Mouse (Mus musculus): ENCODE data around the gene Galnt5. TPM values are rescaled to one million over a fixed set of nuclear protein-coding genes. Genes with fewer than 3 reads are reported as not detected.

The Galnt5 gene
- total RNA-seq, 2 experiments from 2014 or later = 0.12 to 0.13 TPM

- Histone ChIP-seq H3K4me3 (peak within 1 kb of the TSS; percentile 26), H3K27ac (peak within 1 kb of the TSS; percentile 75)
- DNase-seq (ENCODE audit: low spot score in 2 of 2) = peak in 1 of 2 experiments; percentile 37
- TF ChIP-seq CTCF (conservative IDR thresholded peaks at IDR 0.05) = no peak
Observed at GRCm38 (mm10) chr2:58052821-58053581, 55.3 kb downstream of the Galnt5 start, which contains the start of gene Ermn. Ermn (minus strand) TSS chr2:58052864.

GRCm38 (mm10) chr2:58055383-58055782 lies 57.7 kb downstream of the Galnt5 start:
- H3K4me3 ChIP-seq = no peak overlapping the region
- peak; percentile 61 to 76 for DNase-seq (ENCODE audit: low spot score in 2 of 2)
- no peak overlapping the region; the same call in 1 of the 2 replicates for H3K27ac ChIP-seq
- TF ChIP-seq CTCF (conservative IDR thresholded peaks at IDR 0.05) = peak; percentile 90

GRCm38 (mm10) chr2:58079849-58080248 lies 82.2 kb downstream of the Galnt5 start:
- Histone ChIP-seq H3K4me3 (no peak overlapping the region), H3K27ac (no peak overlapping the region)
- no peak for TF ChIP-seq CTCF (conservative IDR thresholded peaks at IDR 0.05)
- DNase-seq (ENCODE audit: low spot score in 2 of 2) = no peak

- no peak overlapping the region for H3K27ac ChIP-seq
- H3K4me3 ChIP-seq = no peak overlapping the region
- DNase-seq (ENCODE audit: low spot score in 2 of 2) = no peak
- no peak for TF ChIP-seq CTCF (conservative IDR thresholded peaks at IDR 0.05)
Observed at GRCm38 (mm10) chr2:58086420-58086819, 88.7 kb downstream of the Galnt5 start.

GRCm38 (mm10) chr2:58094818-58095217 lies 97.1 kb downstream of the Galnt5 start:
- no peak overlapping the region for H3K4me3 ChIP-seq
- TF ChIP-seq CTCF (conservative IDR thresholded peaks at IDR 0.05) = no peak
- DNase-seq (ENCODE audit: low spot score in 2 of 2) = no peak
- H3K27ac ChIP-seq = no peak overlapping the region

Other genes with a start within 250 kb of the Galnt5 start
- gene Ermn, start 55.0 kb downstream of the Galnt5 start, total RNA-seq (2021) = 10 to 100 TPM; 24.4 to 24.6 TPM
- gene Cytip, start 197.6 kb downstream of the Galnt5 start, total RNA-seq (2021) = under 1 TPM in 1 of 2 experiments, not detected in 1; 0.42 TPM

All from layer of hippocampus, adult 2 months (tissue).